Mouse (Mus musculus) midbrain, postnatal 0 days (tissue): ENCODE results near the gene Srrm3. TPM values are rescaled to one million over a fixed set of nuclear protein-coding genes. Genes with fewer than 3 reads are reported as not detected.

Experiments used
- ATAC-seq: fragments of 200-750 bp; cut with Nextera tagmentation; 2 replicates; pipeline ENCODE4 v1.8.0; 2017; ENCODE audit warnings: moderate number of reproducible peaks, mild to moderate bottlenecking, moderate TSS enrichment, moderate library complexity; ENCODE audit not compliant: low FRiP score
- DNase-seq: peaks from one replicate; pipeline ENCODE4 v3.0.0-alpha.2; 2015; ENCODE audit warnings: low spot score
- H3K27ac ChIP-seq: fragments of 300-500 bp; sonication (generic); 2 replicates; pipeline ENCODE4 v1.5.1; 2014; ENCODE audit warnings: low read depth, mild to moderate bottlenecking, low read length, mixed read lengths
- H3K27me3 ChIP-seq: fragments of 300-500 bp; sonication (generic); 2 replicates; pipeline ENCODE4 v1.6.1; 2014; ENCODE audit warnings: low read length, control low read depth, mixed read lengths; ENCODE audit not compliant: insufficient read depth
- H3K36me3 ChIP-seq: fragments of 300-500 bp; sonication (generic); 2 replicates; pipeline ENCODE4 v1.6.1; 2014; ENCODE audit warnings: low read length, control low read depth, mixed read lengths; ENCODE audit not compliant: insufficient read depth
- H3K4me1 ChIP-seq: fragments of 300-500 bp; sonication (generic); 2 replicates; pipeline ENCODE4 v1.6.1; 2014; ENCODE audit warnings: mild to moderate bottlenecking, control low read depth, antibody characterized with exemption, low read length, mixed read lengths; ENCODE audit not compliant: insufficient read depth
- H3K4me2 ChIP-seq: fragments of 300-500 bp; sonication (generic); 2 replicates; pipeline ENCODE4 v1.6.1; 2014; ENCODE audit warnings: low read depth, mild to moderate bottlenecking, low read length, mixed read lengths; ENCODE audit not compliant: poor library complexity, severe bottlenecking
- H3K4me3 ChIP-seq: fragments of 300-500 bp; sonication (generic); 2 replicates; pipeline ENCODE4 v1.5.1; 2014; ENCODE audit warnings: low read depth, mild to moderate bottlenecking, low read length, moderate library complexity
- H3K9ac ChIP-seq: fragments of 300-500 bp; sonication (generic); replicated peaks from 2 replicates; pipeline ENCODE4 v1.6.1; 2014; ENCODE audit warnings: mild to moderate bottlenecking, low read length, moderate library complexity, mixed read lengths; ENCODE audit not compliant: poor library complexity, severe bottlenecking
- H3K9me3 ChIP-seq: fragments of 300-500 bp; sonication (generic); 2 replicates; pipeline ENCODE4 v1.6.1; 2016; ENCODE audit warnings: low read length, control low read depth
- CTCF ChIP-seq: IDR thresholded peaks from 2 replicates; pipeline ENCODE4 v1.5.1; 2016; ENCODE audit warnings: antibody characterized with exemption, mild to moderate bottlenecking
- WGBS: fragments of 180-500 bp; shearing (Covaris S2); extraction: QIAGEN DNeasy Blood & Tissue Kit; methylation state at CpG from one replicate; pipeline ENCODE4 v1.1.7; 2014; 5-methylcytosine and 5-hydroxymethylcytosine counted together
- microRNA-seq: library from miRNA; unstranded; fragments of <30 nt; microRNA quantifications from one replicate; pipeline ENCODE4, GENCODE M21; 2016; ENCODE audit warnings: borderline number of aligned reads
- polyA plus RNA-seq: library from polyadenylated mRNA; unstranded; fragments of >200 nt; fragmentation: Nextera tagmentation; extraction: Ambion mirVana; gene quantifications from 2 replicates; pipeline ENCODE4 v1.2.1, GENCODE M21; 2015
- total RNA-seq: library from RNA; depleted of rRNA; stranded (reverse); fragments of >200 nt; gene quantifications from 2 replicates; pipeline ENCODE4 v1.2.3, GENCODE M21; 2014; rRNA removed

The Srrm3 gene
- total and polyA plus RNA-seq, 2 experiments from 2014 or later = 58.8 to 123 TPM

GRCm38 (mm10) chr5:135917327-135918058 is 110.8 kb downstream of the Srrm3 start:
- TF ChIP-seq CTCF = peak; percentile 63
- ATAC-seq = no peak
- no peak for DNase-seq
- Histone ChIP-seq H3K27me3 (no peaks in the 10 kb centered on the region), H3K9ac (no peak overlapping the region), H3K27ac (no peak overlapping the region), H3K4me2 (no peak overlapping the region), H3K4me1 (no peaks in the 10 kb centered on the region), H3K9me3 (no peaks in the 10 kb centered on the region), H3K36me3 (peaks cover 20% of the 10 kb centered on the region), H3K4me3 (no peak overlapping the region)
- WGBS = 95% methylated on average over 8 of the region's 8 CpGs

- DNase-seq (no peak), ATAC-seq (no peak)
- Histone ChIP-seq H3K36me3 (peaks cover 21% of the 10 kb centered on the region), H3K9ac (no peak overlapping the region), H3K9me3 (no peaks in the 10 kb centered on the region), H3K4me2 (no peak overlapping the region), H3K27ac (no peak overlapping the region), H3K27me3 (no peaks in the 10 kb centered on the region), H3K4me1 (no peaks in the 10 kb centered on the region), H3K4me3 (no peak overlapping the region)
- 89% methylated on average over 5 of the region's 5 CpGs for WGBS
- TF ChIP-seq CTCF = no peak; the same call in 1 of the 2 replicates
Observed at GRCm38 (mm10) chr5:135918059-135918437, 111.4 kb downstream of the Srrm3 start.

- no peak for DNase-seq
- peak; percentile 22 for TF ChIP-seq CTCF
- no peak for ATAC-seq
- no peak overlapping the region for H3K4me3 ChIP-seq
- H3K9ac ChIP-seq = no peak overlapping the region
- peaks cover 21% of the 10 kb centered on the region for H3K36me3 ChIP-seq
- no peak overlapping the region for H3K27ac ChIP-seq
- H3K4me1 ChIP-seq = no peaks in the 10 kb centered on the region
- H3K4me2 ChIP-seq = no peak overlapping the region
- H3K27me3 ChIP-seq = no peaks in the 10 kb centered on the region
- H3K9me3 ChIP-seq = no peaks in the 10 kb centered on the region
- WGBS = 96% methylated on average over 5 of the region's 5 CpGs
Observed at GRCm38 (mm10) chr5:135918593-135918992, 111.9 kb downstream of the Srrm3 start.

- 85% methylated on average over 3 of the region's 3 CpGs for WGBS
- ATAC-seq = no peak
- peaks cover 21% of the 10 kb centered on the region for H3K36me3 ChIP-seq
Observed at GRCm38 (mm10) chr5:135919902-135920301, 113.2 kb downstream of the Srrm3 start.

GRCm38 (mm10) chr5:135923901-135924300 is 117.2 kb downstream of the Srrm3 start:
- Histone ChIP-seq H3K27ac (no peak overlapping the region), H3K27me3 (no peaks in the 10 kb centered on the region), H3K4me3 (no peak overlapping the region), H3K4me1 (no peaks in the 10 kb centered on the region), H3K4me2 (no peak overlapping the region), H3K9ac (no peak overlapping the region), H3K36me3 (peaks cover 27% of the 10 kb centered on the region), H3K9me3 (no peaks in the 10 kb centered on the region)
- TF ChIP-seq CTCF = no peak
- 98% methylated on average over 7 of the region's 7 CpGs for WGBS
- ATAC-seq (no peak), DNase-seq (no peak)

More at GRCm38 (mm10) chr5:135919902-135920301, 113.2 kb downstream of the Srrm3 start:
- Histone ChIP-seq H3K4me2 (no peak overlapping the region), H3K9me3 (no peaks in the 10 kb centered on the region), H3K27me3 (no peaks in the 10 kb centered on the region), H3K27ac (no peak overlapping the region), H3K4me3 (no peak overlapping the region), H3K9ac (no peak overlapping the region), H3K4me1 (no peaks in the 10 kb centered on the region)
- no peak for DNase-seq
- TF ChIP-seq CTCF = no peak

Small RNA genes lying within 50 kb of the gene (microRNA-seq; reads per million reads assigned to microRNA genes)
- gene Gm23268 = not detected

Other genes starting within 250 kb of the Srrm3 start
- gene Ccl26, start 243.3 kb upstream of the Srrm3 start, total RNA-seq = not detected in 2 replicates
- not detected in 2 replicates for gene Ccl26, start 243.3 kb upstream of the Srrm3 start, polyA plus RNA-seq
- 0.66 and 2.2 TPM in 2 replicates for gene Ccl24, start 233.8 kb upstream of the Srrm3 start, total RNA-seq
- gene Ccl24, start 233.8 kb upstream of the Srrm3 start, polyA plus RNA-seq = 1.9 and 2.4 TPM in 2 replicates
- 31.3 and 31.8 TPM in 2 replicates for gene Rhbdd2, start 174.3 kb upstream of the Srrm3 start, total RNA-seq
- 136 and 143 TPM in 2 replicates for gene Rhbdd2, start 174.3 kb upstream of the Srrm3 start, polyA plus RNA-seq
- gene Por, start 136.9 kb upstream of the Srrm3 start, total RNA-seq = 75.2 and 85.5 TPM in 2 replicates
- 94.1 and 96.5 TPM in 2 replicates for gene Por, start 136.9 kb upstream of the Srrm3 start, polyA plus RNA-seq
- 44.9 and 67.3 TPM in 2 replicates for gene Tmem120a, start 62.4 kb upstream of the Srrm3 start, total RNA-seq
- 99.2 and 100 TPM in 2 replicates for gene Tmem120a, start 62.4 kb upstream of the Srrm3 start, polyA plus RNA-seq
- not detected in 2 replicates for gene Styxl1, start 28.5 kb upstream of the Srrm3 start, total RNA-seq
- gene Styxl1, start 28.5 kb upstream of the Srrm3 start, polyA plus RNA-seq = 0.33 and 0.44 TPM in 2 replicates
- gene Mdh2, start 28.4 kb upstream of the Srrm3 start, total RNA-seq = 158 and 172 TPM in 2 replicates
- 656 and 707 TPM in 2 replicates for gene Mdh2, start 28.4 kb upstream of the Srrm3 start, polyA plus RNA-seq
- gene Hspb1, start 81.0 kb downstream of the Srrm3 start, total RNA-seq = 26.2 and 28.8 TPM in 2 replicates
- 19.2 and 19.3 TPM in 2 replicates for gene Hspb1, start 81.0 kb downstream of the Srrm3 start, polyA plus RNA-seq
- gene Ywhag, start 127.7 kb downstream of the Srrm3 start, total RNA-seq = 357 and 411 TPM in 2 replicates
- 906 and 919 TPM in 2 replicates for gene Ywhag, start 127.7 kb downstream of the Srrm3 start, polyA plus RNA-seq
- gene Ssc4d, start 167.6 kb downstream of the Srrm3 start, total RNA-seq = 8.0 and 8.9 TPM in 2 replicates
- gene Ssc4d, start 167.6 kb downstream of the Srrm3 start, polyA plus RNA-seq = 3.6 TPM in 2 replicates
- gene Zp3, start 173.2 kb downstream of the Srrm3 start, total RNA-seq = 0.99 TPM in 1 of 2 replicates, not detected in the other
- 0.21 and 0.27 TPM in 2 replicates for gene Zp3, start 173.2 kb downstream of the Srrm3 start, polyA plus RNA-seq
- 22.3 and 25.4 TPM in 2 replicates for gene Dtx2, start 187.9 kb downstream of the Srrm3 start, total RNA-seq
- gene Dtx2, start 187.9 kb downstream of the Srrm3 start, polyA plus RNA-seq = 20.1 and 20.5 TPM in 2 replicates
- not detected in 2 replicates for gene Upk3b, start 231.6 kb downstream of the Srrm3 start, total RNA-seq
- not detected in 2 replicates for gene Upk3b, start 231.6 kb downstream of the Srrm3 start, polyA plus RNA-seq
- gene Upk3bl, start 247.6 kb downstream of the Srrm3 start, total RNA-seq = not detected in 2 replicates
- gene Upk3bl, start 247.6 kb downstream of the Srrm3 start, polyA plus RNA-seq = not detected in 2 replicates